Mouse (Mus musculus) myocyte (in vitro differentiated cells): ENCODE data around the gene Zfp800.

Experiments used
- MAX ChIP-seq: IDR thresholded peaks from one replicate; pipeline ENCODE4 v1.6.1; 2011; ENCODE audit warnings: low read depth, mild to moderate bottlenecking, control low read depth
- POLR2A ChIP-seq: IDR thresholded peaks from one replicate; pipeline ENCODE4 v1.6.1; 2011; ENCODE audit warnings: low read depth, mild to moderate bottlenecking, control low read depth, moderate library complexity; ENCODE audit not compliant: insufficient read length
- TCF12 ChIP-seq: IDR thresholded peaks from one replicate; pipeline ENCODE4 v1.6.1; 2011; ENCODE audit warnings: mild to moderate bottlenecking, control low read depth; ENCODE audit not compliant: poor library complexity, insufficient read depth, severe bottlenecking

DNA sequence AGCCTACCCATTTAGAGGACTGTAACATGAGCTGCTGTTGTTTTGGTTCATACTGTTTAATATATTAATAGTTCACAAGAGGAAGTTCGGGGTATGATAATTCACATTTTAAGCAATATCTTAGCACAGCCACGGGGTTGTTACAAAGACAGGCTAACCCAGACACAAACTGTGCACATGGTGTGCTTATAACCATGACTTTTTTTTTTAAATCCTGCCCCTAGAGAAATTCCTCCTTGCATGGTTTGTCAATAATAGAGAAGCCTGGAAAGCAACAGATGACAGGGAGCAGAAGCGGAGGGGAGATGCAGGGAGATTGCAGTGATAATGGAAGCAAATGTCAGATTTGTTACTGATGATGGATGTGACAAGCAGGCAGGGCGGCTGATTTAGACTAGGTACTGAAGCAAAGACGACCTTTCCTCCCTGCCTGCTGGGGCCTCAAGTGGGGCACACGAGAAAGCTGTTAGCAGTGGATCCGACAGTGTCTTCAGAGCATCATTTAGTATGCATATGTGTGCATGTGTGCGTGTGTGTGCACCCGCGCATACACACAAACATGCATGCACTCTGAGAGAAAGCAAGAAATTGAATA lies 68.7 kb downstream of the Zfp800 start:
- TF ChIP-seq MAX, result no peak
- TF ChIP-seq POLR2A, result no peak
- no peak for TF ChIP-seq TCF12
